In the genomic region with DNA sequence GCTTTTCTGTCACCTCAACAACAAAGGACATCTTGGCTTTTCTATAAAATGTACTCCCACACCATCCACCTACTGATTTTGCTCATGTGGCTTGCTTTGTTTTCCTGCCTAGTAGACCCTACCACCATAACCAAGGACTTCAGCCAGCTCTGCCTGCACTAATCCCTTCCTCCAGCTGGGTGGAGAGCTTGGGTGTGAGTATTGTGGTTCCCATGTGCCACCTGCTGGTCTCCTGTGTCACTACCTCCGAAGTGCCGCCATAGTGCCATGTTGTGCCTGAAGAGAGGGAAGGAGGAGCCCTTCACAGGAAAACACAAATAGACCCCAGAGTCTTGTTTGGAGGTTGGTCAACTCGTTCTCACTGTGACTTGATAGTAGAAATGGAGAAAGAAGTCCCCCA, we compare ENCODE assay signal across 9 mouse cellular contexts.
DNase-seq lines count a peak whose midpoint lies in the region; ATAC-seq and TF ChIP-seq lines count a peak whose summit lies in the region.
"Had no signal": no experiment of that assay in that cellular context is flagged by ENCODE, and none has a peak within 500 bp of the region (broad histone marks: within the 10 kb centered on the region; RNA-seq: fewer than 3 reads in every experiment).

No protein-coding gene starts in this region.

- H3K27ac ChIP-seq in ES-E14 (ENCODE audit: insufficient read depth, low read depth, low read length, poor library complexity, severe bottlenecking): no peak overlapping the region
- no peak overlapping the region for H3K27ac ChIP-seq in embryonic facial prominence, embryonic 14.5 days (replicated peaks; ENCODE audit: low read depth, low read length)
- H3K27ac ChIP-seq: liver, embryonic 15.5 days had no signal

- intact Hi-C loops in heart, postnatal 10 days (cut with DNase I): loop anchor here (1.0 kb wide), 1 partner anchor 835 kb away; no protein-coding TSS in a partner anchor

- in situ Hi-C loops in ES-E14 (cut with MboI; ENCODE audit: low sequenced_read_pairs in 2 of 2, unreplicated experiment in 2 of 2): no loop called here

- no peak overlapping the region for H3K9ac ChIP-seq in ES-E14 (ENCODE audit: insufficient read depth, low read depth, low read length, poor library complexity, severe bottlenecking)
- no peak overlapping the region for H3K9ac ChIP-seq in embryonic facial prominence, embryonic 14.5 days (ENCODE audit: low read depth, low read length)
- H3K9ac ChIP-seq: liver, embryonic 15.5 days had no signal

- no peaks in the 10 kb centered on the region for H3K36me3 ChIP-seq in ES-E14 (ENCODE audit: control insufficient read depth, insufficient read depth, low read length, poor library complexity, severe bottlenecking)
- H3K36me3 ChIP-seq in embryonic facial prominence, embryonic 14.5 days (ENCODE audit: control insufficient read depth, insufficient read depth, low read length): no peaks in the 10 kb centered on the region
- H3K36me3 ChIP-seq: liver, embryonic 15.5 days had no signal

- no peaks in the 10 kb centered on the region for H3K4me1 ChIP-seq in ES-E14 (ENCODE audit: control insufficient read depth in 2 of 2, insufficient read depth in 2 of 2, low read length in 2 of 2, poor library complexity in 1 of 2)
- H3K4me1 ChIP-seq in embryonic facial prominence, embryonic 14.5 days (ENCODE audit: control insufficient read depth, insufficient read depth, low read length): peaks cover 2% of the 10 kb centered on the region
- H3K4me1 ChIP-seq in lung, adult 2 months (ENCODE audit: control insufficient read depth, insufficient read depth, low read length): no peaks in the 10 kb centered on the region
- H3K4me1 ChIP-seq: liver, embryonic 15.5 days had no signal

- DNase-seq in ES-E14 (ENCODE audit: low read depth, low spot score): peak; percentile 60
- DNase-seq in adrenal gland, postnatal 36 days: peak; percentile 76 to 79
- DNase-seq in embryonic facial prominence, embryonic 14.5 days (ENCODE audit: low spot score): peak; percentile 77
- peak; percentile 43 to 70 for DNase-seq in heart, postnatal 10 days
- peak; percentile 67 to 74 for DNase-seq in kidney, postnatal 25 days
- DNase-seq in lung, adult 2 months: no peak
- peak; percentile 11 for DNase-seq in ovary, adult 18-20 months (ENCODE audit: low spot score)
- DNase-seq in thymus, postnatal 4 days: peak; percentile 68

- H3K4me3 ChIP-seq in ES-E14 (ENCODE audit: insufficient read depth in 1 of 2, low read depth in 1 of 2, low read length in 2 of 2, poor library complexity in 1 of 2, severe bottlenecking in 1 of 2): no peak overlapping the region
- H3K4me3 ChIP-seq in embryonic facial prominence, embryonic 14.5 days (ENCODE audit: low read depth, low read length): no peak overlapping the region
- no peak overlapping the region for H3K4me3 ChIP-seq in lung, adult 2 months (replicated peaks; ENCODE audit: extremely low read depth, low read depth, low read length)
- H3K4me3 ChIP-seq: liver, embryonic 15.5 days had no signal

- WGBS in embryonic facial prominence, embryonic 14.5 days: 13% methylated on average over 3 of the region's 3 CpGs
- WGBS in lung, adult 2 months: 10% methylated on average over 3 of the region's 3 CpGs

- H3K27me3 ChIP-seq in embryonic facial prominence, embryonic 14.5 days (replicated peaks; ENCODE audit: control insufficient read depth, insufficient read depth, low read length): no peaks in the 10 kb centered on the region
- H3K27me3 ChIP-seq: liver, embryonic 15.5 days had no signal

- H3K4me2 ChIP-seq in embryonic facial prominence, embryonic 14.5 days (ENCODE audit: low read depth, low read length): no peak overlapping the region
- H3K4me2 ChIP-seq: liver, embryonic 15.5 days had no signal

- peak; percentile 70 for TF ChIP-seq CTCF in lung, adult 2 months (IDR thresholded peaks at IDR 0.05; ENCODE audit: insufficient read depth, low read length)

- ATAC-seq in embryonic facial prominence, embryonic 14.5 days (ENCODE audit: low read depth): peak; percentile 89

- no peak for TF ChIP-seq POLR2A in lung, adult 2 months (IDR thresholded peaks at IDR 0.05; ENCODE audit: borderline replicate concordance, extremely low read depth, low read depth, low read length)

- H3K9me3 ChIP-seq in ES-E14 (ENCODE audit: control insufficient read depth, insufficient read depth, low read depth, low read length): no peaks in the 10 kb centered on the region
- H3K9me3 ChIP-seq in embryonic facial prominence, embryonic 14.5 days (ENCODE audit: control insufficient read depth, low read length): no peaks in the 10 kb centered on the region
- H3K9me3 ChIP-seq: liver, embryonic 15.5 days had no signal

TF ChIP-seq in ES-E14, 5 proteins besides CTCF, POLR2A, EP300 and RAD21:
- TF ChIP-seq ZC3H11A (IDR thresholded peaks at IDR 0.05; ENCODE audit: borderline replicate concordance, low read depth, low read length): peak; percentile 97
- TF ChIP-seq CHD2 (IDR thresholded peaks at IDR 0.05; ENCODE audit: low read depth, low read length): no peak
- TF ChIP-seq ZNF384 (IDR thresholded peaks at IDR 0.05; ENCODE audit: low read depth, low read length): no peak
- no peak for TF ChIP-seq HCFC1 (IDR thresholded peaks at IDR 0.05; ENCODE audit: borderline replicate concordance, insufficient read depth, low read length)
TF ChIP-seq in ES-E14: peak in this region for 1.
